Mouse (Mus musculus) MEL (cell line): ENCODE results near the gene Ucp2.
A peak's percentile ranks its signal among the peaks of the same experiment; 100 is the strongest.

Experiments
- CTCF ChIP-seq, 3 experiments: IDR thresholded peaks in 2 of 3; conservative IDR thresholded peaks in 1 of 3; 2 replicates each; pipeline ENCODE4 v1.5.1; 2011 to 2012; ENCODE audit warnings: low read length in 3 of 3, low read depth in 2 of 3, mild to moderate bottlenecking in 2 of 3, improper control_type of control experiment in 1 of 3, inconsistent platforms in 1 of 3, mixed read lengths in 1 of 3, moderate library complexity in 1 of 3; ENCODE audit not compliant: control insufficient read depth in 1 of 3, insufficient read depth in 1 of 3, poor library complexity in 1 of 3, severe bottlenecking in 1 of 3
- EP300 ChIP-seq, 2 experiments: IDR thresholded peaks; 2 replicates each; pipeline ENCODE4 v1.6.1; 2011; ENCODE audit warnings: improper control_type of control experiment in 2 of 2, low read length in 2 of 2, low read depth in 1 of 2, mild to moderate bottlenecking in 1 of 2
- MAZ ChIP-seq: IDR thresholded peaks from 2 replicates; pipeline ENCODE4 v1.6.1; 2012; ENCODE audit warnings: low read depth, mild to moderate bottlenecking, inconsistent platforms, low read length, improper control_type of control experiment
- MXI1 ChIP-seq: IDR thresholded peaks from 2 replicates; pipeline ENCODE4 v1.6.1; 2011; ENCODE audit warnings: mild to moderate bottlenecking, low read depth, low read length, improper control_type of control experiment
- POLR2A ChIP-seq, 2 experiments: IDR thresholded peaks; 2 replicates each; pipeline ENCODE4 v1.6.1; 2011 to 2012; ENCODE audit warnings: low read length in 2 of 2, mild to moderate bottlenecking in 2 of 2, control low read depth in 1 of 2, improper control_type of control experiment in 1 of 2, low read depth in 1 of 2, moderate library complexity in 1 of 2; ENCODE audit not compliant: control insufficient read depth in 1 of 2, insufficient read depth in 1 of 2, poor library complexity in 1 of 2
- POLR2AphosphoS2 ChIP-seq: IDR thresholded peaks from 2 replicates; pipeline ENCODE4 v1.6.1; 2011; ENCODE audit warnings: low read length, improper control_type of control experiment
- SIN3A ChIP-seq: IDR thresholded peaks from 2 replicates; pipeline ENCODE4 v1.6.1; 2012; ENCODE audit warnings: low read length, improper control_type of control experiment, inconsistent platforms
- SMC3 ChIP-seq: IDR thresholded peaks from 2 replicates; pipeline ENCODE4 v1.6.1; 2011; ENCODE audit warnings: low read depth, low read length, improper control_type of control experiment
- USF2 ChIP-seq, 2 experiments: IDR thresholded peaks; 2 replicates each; pipeline ENCODE4 v1.6.1; 2011 to 2012; ENCODE audit warnings: improper control_type of control experiment in 2 of 2, low read length in 2 of 2, borderline replicate concordance in 1 of 2, inconsistent platforms in 1 of 2, low read depth in 1 of 2, mild to moderate bottlenecking in 1 of 2; ENCODE audit not compliant: insufficient read depth in 1 of 2

GRCm38 (mm10) chr7:100448985-100449384 lies 44.2 kb upstream of the Ucp2 start:
- TF ChIP-seq CTCF (IDR thresholded peaks at IDR 0.05 in 2 of 3, conservative IDR thresholded peaks at IDR 0.05 in 1 of 3; ENCODE audit: control insufficient read depth in 1 of 3, insufficient read depth in 1 of 3, low read depth in 2 of 3, low read length in 3 of 3, poor library complexity in 1 of 3, severe bottlenecking in 1 of 3) (no peak), MXI1 (peak; percentile 61; the same call in 1 of the 2 replicates), SMC3 (no peak), MAZ (no peak), POLR2AphosphoS2 (no peak), EP300 (IDR thresholded peaks at IDR 0.05; ENCODE audit: low read depth in 1 of 2, low read length in 2 of 2) (peak; percentile 74 to 84), POLR2A (IDR thresholded peaks at IDR 0.05; ENCODE audit: control insufficient read depth in 1 of 2, insufficient read depth in 1 of 2, low read depth in 1 of 2, low read length in 2 of 2, poor library complexity in 1 of 2) (no peak), SIN3A (peak; percentile 64; the same call in 1 of the 2 replicates), USF2 (IDR thresholded peaks at IDR 0.05; ENCODE audit: borderline replicate concordance in 1 of 2, insufficient read depth in 1 of 2, low read depth in 1 of 2, low read length in 2 of 2) (no peak)
